Mouse (Mus musculus): ENCODE data around the gene Gid8.
A peak's percentile ranks its signal among the peaks of the same experiment; 100 is the strongest.

Gid8 gene

GRCm38 (mm10) chr2:180709923-180710272 is at the start of gene Gid8, which contains the start of gene Dido1:
Gene Gid8 (plus strand): TSS chr2:180710117.
Gene Dido1 (minus strand): TSS chr2:180709999.
- DNase-seq (ENCODE audit: inconsistent ontology term), result peak; percentile 97

GRCm38 (mm10) chr2:180660521-180660920 is 49.4 kb upstream of the Gid8 start:
- no peak for DNase-seq (ENCODE audit: inconsistent ontology term)

DNA sequence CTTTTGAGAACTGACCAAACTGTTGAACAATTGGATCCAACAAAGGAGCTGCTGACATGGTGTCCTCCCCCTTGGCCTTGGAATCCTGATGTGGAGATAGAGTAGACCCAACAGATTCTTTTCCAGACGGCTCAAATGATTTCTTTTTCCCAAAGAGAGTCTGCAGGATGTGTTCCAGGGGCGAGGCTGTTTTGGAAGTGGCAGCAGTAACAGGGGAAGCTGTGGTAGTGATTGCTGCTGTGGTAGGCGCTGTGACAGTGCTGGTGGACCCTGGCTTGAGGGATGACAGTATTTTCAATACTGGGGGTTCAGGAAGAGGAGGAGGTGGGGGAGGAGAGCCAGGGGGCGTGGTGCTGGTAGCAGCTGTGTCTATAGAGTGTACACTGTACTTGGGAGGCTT is 47.9 kb upstream of the Gid8 start:
- DNase-seq (ENCODE audit: inconsistent ontology term), result no peak

- DNase-seq (ENCODE audit: inconsistent ontology term), result no peak
These were observed 33.2 kb upstream of the Gid8 start for GRCm38 (mm10) chr2:180676706-180677105.

- peak; percentile 59 for DNase-seq (ENCODE audit: inconsistent ontology term)
These were observed 31.2 kb upstream of the Gid8 start for GRCm38 (mm10) chr2:180678609-180679140.

DNA sequence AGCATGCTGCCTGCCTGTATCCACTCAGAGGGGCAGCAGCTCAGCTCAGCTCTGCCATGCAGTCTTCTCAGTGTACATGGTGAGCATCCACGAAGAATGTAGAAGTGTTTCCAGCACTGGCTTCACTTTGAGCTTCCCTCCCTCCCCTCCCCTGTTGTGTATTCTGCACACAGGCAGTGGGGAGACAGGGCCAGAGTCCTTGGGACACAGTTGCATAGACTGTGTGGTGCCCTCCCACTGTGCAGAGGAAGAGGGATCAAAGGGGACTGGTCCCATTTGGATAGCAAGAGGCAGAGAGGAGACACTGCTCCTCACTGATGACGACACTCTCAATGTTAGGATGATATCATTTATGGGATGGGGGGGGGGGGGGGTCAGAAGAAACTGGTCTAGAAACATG is 28.7 kb upstream of the Gid8 start:
- no peak for DNase-seq (ENCODE audit: inconsistent ontology term)

GRCm38 (mm10) chr2:180683524-180683923 is 26.4 kb upstream of the Gid8 start:
- DNase-seq (ENCODE audit: inconsistent ontology term), result no peak

DNA sequence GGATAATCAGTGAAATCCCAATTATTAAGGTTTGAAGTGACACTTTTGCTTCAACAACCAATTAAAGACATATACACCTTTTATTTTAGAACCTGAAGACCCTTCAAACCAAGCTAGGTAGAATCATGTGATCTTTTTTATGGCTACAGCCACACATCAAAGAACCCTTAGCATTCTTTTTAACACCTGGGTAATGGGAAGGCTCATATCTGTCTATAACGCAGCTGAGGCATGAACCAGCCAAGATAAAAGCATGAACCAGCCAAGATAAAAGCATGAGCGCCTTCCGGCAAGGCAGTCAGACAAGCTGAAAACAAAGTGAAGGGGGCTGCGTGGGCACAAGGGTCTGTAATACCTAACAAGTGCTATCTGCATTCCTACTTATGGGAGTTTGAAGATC is 25.9 kb upstream of the Gid8 start:
- DNase-seq (ENCODE audit: inconsistent ontology term), result no peak

GRCm38 (mm10) chr2:180689841-180690240 is 20.1 kb upstream of the Gid8 start:
- DNase-seq (ENCODE audit: inconsistent ontology term), result no peak

GRCm38 (mm10) chr2:180692630-180693029 is 17.3 kb upstream of the Gid8 start:
- DNase-seq (ENCODE audit: inconsistent ontology term), result peak; percentile 78

DNA sequence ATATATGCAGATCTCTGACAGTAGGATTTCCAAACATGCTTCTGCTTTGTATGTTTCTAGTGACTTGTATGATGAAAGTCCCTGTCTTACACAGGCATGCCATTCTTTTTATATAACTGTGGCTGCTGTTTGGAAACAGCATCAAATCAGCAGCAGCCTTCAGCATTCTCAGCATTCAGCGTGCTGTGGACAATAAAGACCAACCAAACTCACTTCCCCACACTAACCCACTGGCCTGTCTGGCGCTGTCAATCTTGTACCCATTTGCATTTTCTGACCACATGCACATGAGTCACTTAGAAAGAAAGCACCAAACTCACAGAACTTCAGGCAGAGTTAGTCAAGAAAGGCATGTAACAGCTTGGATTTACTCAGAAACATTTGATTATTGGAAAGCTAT is 14.7 kb upstream of the Gid8 start:
- peak; percentile 82 for DNase-seq (ENCODE audit: inconsistent ontology term)

- no peak for DNase-seq (ENCODE audit: inconsistent ontology term)
These were observed 9.5 kb upstream of the Gid8 start for GRCm38 (mm10) chr2:180700457-180700856.

DNA sequence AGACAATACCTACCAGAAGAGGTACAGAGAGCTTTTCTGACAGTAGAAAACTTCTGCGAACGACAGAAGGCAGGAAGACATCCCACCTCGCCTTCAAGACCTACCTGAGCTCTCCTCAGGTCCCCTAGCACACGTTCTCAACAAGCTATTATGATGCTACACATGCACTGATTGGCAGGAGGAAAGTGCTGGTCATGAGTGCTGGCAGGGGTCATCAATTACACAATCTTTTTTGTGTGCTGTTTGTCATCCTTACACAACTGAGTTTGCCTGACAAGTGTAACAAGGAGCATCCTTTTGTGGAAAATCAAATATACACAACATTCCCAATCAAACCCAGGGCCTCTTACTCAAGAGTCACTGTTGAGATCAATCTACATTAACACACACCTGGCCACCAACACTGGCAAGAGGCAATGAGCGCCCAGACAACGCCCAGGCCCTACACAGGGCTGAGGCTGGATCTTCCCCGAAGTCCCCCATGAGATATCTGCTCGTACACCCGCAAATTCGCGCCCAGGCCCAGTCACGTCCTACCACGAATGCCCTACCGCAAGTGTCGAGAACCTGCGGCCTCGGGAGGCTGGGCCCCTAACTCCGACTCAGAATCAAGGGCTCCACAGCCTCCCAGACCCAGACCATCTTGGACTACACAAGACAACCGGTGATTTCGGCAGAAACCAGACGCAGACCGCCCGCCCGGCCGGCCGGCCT is 8.7 kb upstream of the Gid8 start:
- peak; percentile 45 for DNase-seq (ENCODE audit: inconsistent ontology term)

- DNase-seq (ENCODE audit: inconsistent ontology term), result peak; percentile 95
These were observed 7.9 kb upstream of the Gid8 start for GRCm38 (mm10) chr2:180701767-180702621.

DNA sequence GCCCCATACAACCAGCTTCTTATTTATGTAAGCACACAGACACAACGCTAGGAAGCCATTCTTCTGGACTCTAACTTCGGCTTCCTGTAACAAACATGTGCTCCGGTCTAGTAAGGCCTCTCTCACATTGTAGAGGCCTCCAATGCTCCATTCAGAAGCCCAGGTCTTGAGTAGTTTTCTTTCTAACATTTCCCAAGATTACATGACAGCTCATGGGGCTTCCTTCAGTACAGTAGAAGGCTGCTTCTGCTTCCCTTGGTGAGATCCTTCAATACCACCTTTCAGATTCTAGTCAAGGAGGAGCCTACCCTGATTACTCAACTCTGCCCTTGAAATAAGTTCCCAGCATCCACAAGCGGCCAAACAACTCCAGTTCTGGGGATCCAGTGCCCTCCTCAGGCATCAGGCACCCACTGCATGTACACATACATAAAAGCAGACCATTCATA is 7.2 kb upstream of the Gid8 start:
- no peak for DNase-seq (ENCODE audit: inconsistent ontology term)

- DNase-seq (ENCODE audit: inconsistent ontology term), result no peak
These were observed 6.7 kb upstream of the Gid8 start for GRCm38 (mm10) chr2:180703175-180703574.

DNA sequence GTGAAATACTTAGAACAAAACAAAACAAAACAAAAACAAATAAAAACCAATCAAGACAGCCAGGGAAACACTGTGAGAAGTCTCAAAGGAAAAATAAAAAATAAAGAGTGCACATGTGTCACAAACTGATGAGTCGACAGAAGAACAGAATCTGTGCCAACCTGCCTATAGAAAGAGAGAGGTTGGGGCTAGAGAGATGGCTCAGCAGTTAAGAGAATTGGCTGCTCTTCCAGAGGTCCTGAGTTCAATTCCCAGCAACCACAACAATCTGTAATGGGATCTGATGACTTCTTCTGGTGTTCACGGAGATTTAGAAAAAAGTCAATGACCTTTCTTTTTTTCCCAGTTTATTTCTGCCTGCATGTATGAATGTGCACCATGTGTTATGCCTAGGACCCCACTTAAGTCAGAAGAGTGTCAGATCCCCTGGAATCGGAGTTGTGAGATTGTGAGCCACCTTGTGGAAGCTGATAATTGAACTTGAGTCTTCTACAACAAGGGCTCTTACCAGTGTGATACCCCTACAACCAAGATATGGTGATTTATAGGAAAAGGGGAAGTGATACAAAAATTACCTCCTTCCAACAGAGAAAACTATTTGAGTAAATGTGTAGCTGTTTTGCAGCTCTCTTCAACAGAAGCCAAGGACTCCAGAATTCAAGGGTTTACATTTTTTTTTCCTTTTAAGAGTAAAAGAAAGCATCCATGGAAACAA is 6.1 kb upstream of the Gid8 start:
- no peak for DNase-seq (ENCODE audit: inconsistent ontology term)

DNA sequence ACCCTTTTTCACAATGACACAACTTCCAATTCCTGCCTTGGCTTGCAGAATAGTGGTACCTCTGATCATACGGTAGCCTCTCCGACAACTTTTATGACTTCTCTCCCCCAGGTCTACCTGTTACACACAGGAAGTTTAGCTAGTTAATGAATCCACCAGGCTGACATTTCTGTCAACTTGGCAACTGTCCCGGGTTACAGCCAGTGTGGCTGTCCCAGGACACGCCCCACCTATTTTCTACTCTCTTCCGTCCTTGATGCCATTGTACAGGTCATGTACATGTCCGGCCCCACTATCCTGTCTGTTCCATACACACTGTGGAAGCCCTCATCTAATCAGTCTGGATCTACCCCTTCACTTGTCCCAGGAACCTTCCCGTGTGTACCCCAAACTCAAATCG is 5.3 kb upstream of the Gid8 start:
- DNase-seq (ENCODE audit: inconsistent ontology term), result no peak

DNA sequence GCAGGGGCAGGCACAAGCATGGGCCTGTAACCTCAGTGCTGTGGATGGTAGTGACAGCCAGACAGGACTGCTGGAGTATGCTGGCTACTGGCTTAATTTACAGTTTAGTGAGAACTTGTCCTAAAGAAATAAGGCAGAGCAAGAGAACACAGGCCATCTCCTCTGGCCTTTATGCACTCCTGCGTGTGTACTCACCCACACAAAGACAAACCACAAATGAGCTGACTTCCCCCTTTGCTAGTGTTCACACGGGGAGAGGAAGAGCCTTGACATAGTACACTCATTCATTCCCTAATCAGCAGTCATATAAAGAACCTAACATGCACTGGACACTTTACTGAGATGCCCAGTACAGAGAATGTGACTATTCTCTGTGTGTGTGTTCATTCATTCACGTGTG is 4.9 kb upstream of the Gid8 start:
- no peak for DNase-seq (ENCODE audit: inconsistent ontology term)

- no peak for DNase-seq (ENCODE audit: inconsistent ontology term)
These were observed 3.9 kb upstream of the Gid8 start for GRCm38 (mm10) chr2:180705975-180706374.

GRCm38 (mm10) chr2:180709023-180709922 is 644 bp upstream of the Gid8 start:
- DNase-seq (ENCODE audit: inconsistent ontology term), result no peak

All from Muller cell, postnatal 12 days (primary cell).